Mouse (Mus musculus) testis, adult 2 months (tissue): ENCODE results near the gene Adamts6.

Source experiments
- CTCF ChIP-seq: fragments of 200-500 bp; IDR thresholded peaks from 2 replicates; pipeline ENCODE4 v1.5.1; 2012; ENCODE audit warnings: low read depth, mild to moderate bottlenecking, inconsistent platforms, low read length, moderate library complexity; ENCODE audit not compliant: control insufficient read depth, insufficient read depth, insufficient replicate concordance
- POLR2A ChIP-seq: fragments of 200-500 bp; IDR thresholded peaks from 2 replicates; pipeline ENCODE4 v1.6.1; 2012; ENCODE audit warnings: low read depth, mild to moderate bottlenecking, inconsistent platforms, low read length, moderate library complexity; ENCODE audit not compliant: control insufficient read depth

- TF ChIP-seq POLR2A (no peak), CTCF (no peak)
These were observed 211.7 kb downstream of the Adamts6 start for GRCm38 (mm10) chr13:104499116-104500040.
